Mouse (Mus musculus): ENCODE results near the gene Coa3. TPM values are rescaled to one million over a fixed set of nuclear protein-coding genes. Genes with fewer than 3 reads are reported as not detected.

Coa3 gene
- polyA plus RNA-seq, 1 experiment, result 158 TPM

DNA sequence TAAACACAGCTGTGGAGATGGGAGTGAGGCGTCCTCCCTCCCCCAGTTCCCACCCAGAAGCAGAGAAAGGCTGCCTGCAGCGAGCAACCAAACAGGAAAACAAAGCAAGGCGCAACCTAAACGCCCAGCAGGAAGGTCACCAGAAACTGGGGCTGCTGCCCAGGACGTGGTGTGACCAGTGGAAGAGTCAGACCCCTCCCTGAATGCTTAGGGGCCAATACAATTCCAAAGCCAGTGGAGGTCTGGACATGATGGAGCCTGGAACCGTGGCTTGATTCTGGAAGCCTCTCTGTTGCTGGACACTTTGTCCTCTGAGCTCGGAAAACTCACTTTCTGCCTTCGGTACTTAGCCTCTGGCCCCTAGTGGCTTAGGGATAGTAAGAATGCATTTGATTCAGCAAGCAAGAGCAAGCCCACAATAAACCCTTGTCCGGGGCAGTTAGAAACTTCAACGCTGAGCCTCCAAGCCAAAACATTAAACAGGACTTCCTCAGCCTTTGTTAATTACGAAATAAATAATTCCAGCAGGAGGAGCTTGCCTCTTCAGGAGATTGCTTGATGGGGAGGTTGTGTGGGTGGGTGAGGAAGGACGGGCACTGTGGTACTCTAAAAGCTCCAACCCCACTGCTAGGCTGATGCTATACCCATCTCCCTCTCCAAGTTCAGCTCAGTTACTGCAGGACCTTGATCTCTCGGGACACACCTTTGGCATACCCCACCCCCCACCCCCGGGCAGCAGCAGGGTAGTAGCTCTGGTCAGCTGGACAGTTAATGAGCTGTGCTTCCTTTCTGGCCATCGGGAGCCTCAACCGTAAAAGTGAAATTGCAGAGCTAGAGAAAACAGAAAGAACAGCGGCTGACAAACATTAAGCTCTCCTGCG, 47.7 kb downstream of the Coa3 start:
- TF ChIP-seq POLR2A (IDR thresholded peaks at IDR 0.05; ENCODE audit: borderline replicate concordance, extremely low read depth, insufficient read depth, insufficient read length, poor library complexity, severe bottlenecking), result no peak
- TF ChIP-seq CTCF (IDR thresholded peaks at IDR 0.05; ENCODE audit: borderline replicate concordance, extremely low read depth, insufficient read depth, insufficient read length), result no peak
- DNase-seq (ENCODE audit: low read depth), result peak; percentile 44

DNA sequence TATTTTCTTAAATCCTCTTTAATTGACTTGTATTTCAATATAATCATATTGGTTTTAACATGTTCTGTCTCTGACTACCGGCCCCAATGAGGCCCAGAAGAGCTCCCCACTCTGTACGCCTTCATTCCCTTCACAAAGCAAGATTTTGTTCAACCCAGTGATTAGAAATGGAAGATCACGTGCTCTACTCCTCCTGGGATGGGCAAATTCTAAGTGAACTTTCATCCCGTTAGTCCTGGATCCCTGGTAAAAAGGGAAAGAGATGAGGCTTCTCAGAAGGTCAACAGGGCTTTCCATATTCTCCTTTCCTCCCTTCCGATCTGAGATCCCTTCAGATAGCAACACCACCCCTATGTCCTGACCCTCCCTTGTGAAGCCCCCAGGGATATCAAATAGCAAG, 48.4 kb downstream of the Coa3 start:
- no peak for TF ChIP-seq CTCF (IDR thresholded peaks at IDR 0.05; ENCODE audit: borderline replicate concordance, extremely low read depth, insufficient read depth, insufficient read length)
- no peak for TF ChIP-seq POLR2A (IDR thresholded peaks at IDR 0.05; ENCODE audit: borderline replicate concordance, extremely low read depth, insufficient read depth, insufficient read length, poor library complexity, severe bottlenecking)
- peak; percentile 30 for DNase-seq (ENCODE audit: low read depth)

DNA sequence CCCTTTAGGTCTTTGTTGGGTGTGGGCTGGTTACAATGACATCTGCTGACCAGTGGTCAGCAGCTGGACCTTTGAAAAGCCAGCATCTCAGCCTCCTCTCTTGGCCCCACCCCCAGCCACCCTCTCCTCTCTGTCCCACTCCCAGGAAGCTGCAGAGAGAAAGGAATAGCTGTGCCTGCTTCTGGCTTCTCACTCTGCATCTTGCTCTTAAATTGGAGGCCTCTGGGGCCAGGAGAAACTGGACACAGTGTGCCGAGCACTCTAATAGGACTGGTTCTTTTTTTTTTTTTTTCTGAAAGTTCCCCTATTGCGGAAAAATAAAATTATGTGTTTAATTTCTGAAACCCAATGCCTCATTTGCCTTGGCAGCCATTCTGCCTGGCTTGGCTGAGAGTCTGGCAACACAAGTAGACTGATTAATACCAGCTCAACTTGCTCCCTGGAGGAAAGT, 48.8 kb downstream of the Coa3 start:
- peak; percentile 45 for DNase-seq (ENCODE audit: low read depth)

DNA sequence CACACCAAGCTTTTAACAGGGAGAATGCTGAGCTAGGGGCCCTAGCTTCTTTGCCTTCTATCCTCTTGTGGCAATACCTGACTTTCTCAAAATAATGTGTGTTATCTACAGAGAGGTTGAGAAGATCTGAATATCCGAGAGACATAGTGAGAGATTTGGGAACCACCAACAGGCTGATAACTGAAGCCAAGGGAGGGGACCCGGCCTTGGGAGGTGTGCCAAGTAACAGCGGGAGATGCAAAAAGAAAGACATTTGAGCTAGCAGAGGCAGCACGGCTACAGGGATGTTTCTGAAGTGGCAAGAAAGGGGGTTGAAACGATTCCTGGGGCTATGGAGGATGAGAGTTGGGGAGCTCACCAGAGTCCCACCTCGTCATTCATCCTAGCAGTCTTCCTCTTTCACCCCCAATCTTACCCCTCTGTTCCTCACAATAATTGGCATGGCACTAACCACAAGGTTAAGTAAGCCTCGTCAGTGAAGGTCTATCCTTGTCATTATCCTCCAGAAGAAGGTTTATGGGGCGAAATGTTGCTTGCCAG, 49.5 kb downstream of the Coa3 start:
- no peak for TF ChIP-seq CTCF (IDR thresholded peaks at IDR 0.05; ENCODE audit: borderline replicate concordance, extremely low read depth, insufficient read depth, insufficient read length)
- no peak for TF ChIP-seq POLR2A (IDR thresholded peaks at IDR 0.05; ENCODE audit: borderline replicate concordance, extremely low read depth, insufficient read depth, insufficient read length, poor library complexity, severe bottlenecking)
- peak; percentile 15 for DNase-seq (ENCODE audit: low read depth)

More for the DNA sequence above, 48.8 kb downstream of the Coa3 start:
- TF ChIP-seq POLR2A (IDR thresholded peaks at IDR 0.05; ENCODE audit: borderline replicate concordance, extremely low read depth, insufficient read depth, insufficient read length, poor library complexity, severe bottlenecking), result no peak
- no peak for TF ChIP-seq CTCF (IDR thresholded peaks at IDR 0.05; ENCODE audit: borderline replicate concordance, extremely low read depth, insufficient read depth, insufficient read length)

Other genes with a start within 250 kb of the Coa3 start
- gene Naglu, start 209.1 kb downstream of the Coa3 start, polyA plus RNA-seq (2012; rRNA removed), result 11.9 and 12.5 TPM in 2 replicates
- gene Hsd17b1, start 200.7 kb downstream of the Coa3 start, polyA plus RNA-seq (2012; rRNA removed), result 0.50 and 0.78 TPM in 2 replicates
- gene Coasy, start 196.5 kb downstream of the Coa3 start, polyA plus RNA-seq (2012; rRNA removed), result 49.1 and 77.5 TPM in 2 replicates
- 57.7 and 78.3 TPM in 2 replicates for gene Mlx, start 191.8 kb downstream of the Coa3 start, polyA plus RNA-seq (2012; rRNA removed)
- gene Psmc3ip, start 183.7 kb downstream of the Coa3 start, polyA plus RNA-seq (2012; rRNA removed), result 19.4 and 24.2 TPM in 2 replicates
- gene Retreg3, start 159.2 kb downstream of the Coa3 start, polyA plus RNA-seq (2012; rRNA removed), result 79.0 and 82.7 TPM in 2 replicates
- gene Tubg1, start 159.2 kb downstream of the Coa3 start, polyA plus RNA-seq (2012; rRNA removed), result 15.5 and 35.5 TPM in 2 replicates
- 25.3 and 30.7 TPM in 2 replicates for gene Tubg2, start 123.2 kb downstream of the Coa3 start, polyA plus RNA-seq (2012; rRNA removed)
- 2.7 and 6.9 TPM in 2 replicates for gene Cntnap1, start 108.6 kb downstream of the Coa3 start, polyA plus RNA-seq (2012; rRNA removed)
- gene Plekhh3, start 107.8 kb downstream of the Coa3 start, polyA plus RNA-seq (2012; rRNA removed), result 9.5 and 12.0 TPM in 2 replicates
- gene Ccr10, start 103.7 kb downstream of the Coa3 start, polyA plus RNA-seq (2012; rRNA removed), result 0.19 and 0.20 TPM in 2 replicates
- gene Ezh1, start 52.7 kb downstream of the Coa3 start, polyA plus RNA-seq (2012; rRNA removed), result 27.2 and 29.3 TPM in 2 replicates
- gene Ramp2, start 33.1 kb downstream of the Coa3 start, polyA plus RNA-seq (2012; rRNA removed), result 67.7 and 79.6 TPM in 2 replicates
- 55.2 and 69.3 TPM in 2 replicates for gene Vps25, start 25.4 kb downstream of the Coa3 start, polyA plus RNA-seq (2012; rRNA removed)
- gene Wnk4, start 18.5 kb downstream of the Coa3 start, polyA plus RNA-seq (2012; rRNA removed), result 4.0 and 5.3 TPM in 2 replicates
- gene Cntd1, start 102 bp downstream of the Coa3 start, polyA plus RNA-seq (2012; rRNA removed), result 0.53 and 0.79 TPM in 2 replicates
- 102 and 107 TPM in 2 replicates for gene Becn1, start 23.2 kb upstream of the Coa3 start, polyA plus RNA-seq (2012; rRNA removed)
- gene Psme3, start 37.1 kb upstream of the Coa3 start, polyA plus RNA-seq (2012; rRNA removed), result 126 and 149 TPM in 2 replicates
- 10.1 and 11.5 TPM in 2 replicates for gene Aoc2, start 45.9 kb upstream of the Coa3 start, polyA plus RNA-seq (2012; rRNA removed)
- 0.30 and 0.49 TPM in 2 replicates for gene Aoc3, start 51.5 kb upstream of the Coa3 start, polyA plus RNA-seq (2012; rRNA removed)
- not detected in 2 replicates for gene G6pc, start 88.4 kb upstream of the Coa3 start, polyA plus RNA-seq (2012; rRNA removed)
- 51.3 and 53.6 TPM in 2 replicates for gene Aarsd1, start 138.5 kb upstream of the Coa3 start, polyA plus RNA-seq (2012; rRNA removed)
- gene Gm27029, start 145.7 kb upstream of the Coa3 start, polyA plus RNA-seq (2012; rRNA removed), result 3.6 and 3.9 TPM in 2 replicates
- gene Rundc1, start 146.0 kb upstream of the Coa3 start, polyA plus RNA-seq (2012; rRNA removed), result 29.9 and 31.2 TPM in 2 replicates
- 1.9 and 2.6 TPM in 2 replicates for gene Ptges3l, start 146.2 kb upstream of the Coa3 start, polyA plus RNA-seq (2012; rRNA removed)
- 836 and 1,059 TPM in 2 replicates for gene Rpl27, start 163.2 kb upstream of the Coa3 start, polyA plus RNA-seq (2012; rRNA removed)
- gene Ifi35, start 169.3 kb upstream of the Coa3 start, polyA plus RNA-seq (2012; rRNA removed), result 2.6 and 3.2 TPM in 2 replicates
- 139 and 205 TPM in 2 replicates for gene Rnd2, start 185.9 kb upstream of the Coa3 start, polyA plus RNA-seq (2012; rRNA removed)
- gene Vat1, start 187.1 kb upstream of the Coa3 start, polyA plus RNA-seq (2012; rRNA removed), result 169 and 204 TPM in 2 replicates